Mouse (Mus musculus) naive thymus-derived CD4-positive, alpha-beta T cell, adult 2 months (primary cell): ENCODE results near the gene Nmur2.
A peak's percentile ranks its signal among the peaks of the same experiment; 100 is the strongest.

Experiments used
- DNase-seq: peaks from one replicate; pipeline ENCODE4 v3.0.0-alpha.2; 2011; ENCODE audit warnings: low read depth

Gene Nmur2

GRCm38 (mm10) chr11:56040917-56041316 lies at the start of gene Nmur2:
TSS of gene Nmur2 (minus strand) at chr11:56041010.
- no peak for DNase-seq

GRCm38 (mm10) chr11:56089127-56089689 lies 48.4 kb upstream of the Nmur2 start:
- DNase-seq = no peak

- no peak for DNase-seq
These were observed 31.3 kb upstream of the Nmur2 start for GRCm38 (mm10) chr11:56072131-56072530.

GRCm38 (mm10) chr11:56069658-56070057 lies 28.8 kb upstream of the Nmur2 start:
- no peak for DNase-seq

- no peak for DNase-seq
These were observed 24.3 kb upstream of the Nmur2 start for GRCm38 (mm10) chr11:56065147-56065546.

GRCm38 (mm10) chr11:56064575-56064974 lies 23.8 kb upstream of the Nmur2 start:
- DNase-seq = no peak

- DNase-seq = no peak
These were observed 18.4 kb upstream of the Nmur2 start for GRCm38 (mm10) chr11:56059236-56059635.

- DNase-seq = no peak
These were observed 13.6 kb upstream of the Nmur2 start for GRCm38 (mm10) chr11:56054439-56054838.

GRCm38 (mm10) chr11:56026854-56027253 lies 14.0 kb downstream of the Nmur2 start:
- DNase-seq = no peak

- DNase-seq = no peak
These were observed 14.9 kb downstream of the Nmur2 start for GRCm38 (mm10) chr11:56025746-56026570.

- no peak for DNase-seq
These were observed 27.2 kb downstream of the Nmur2 start for GRCm38 (mm10) chr11:56013510-56014057.

- no peak for DNase-seq
These were observed 28.4 kb downstream of the Nmur2 start for GRCm38 (mm10) chr11:56012396-56012795.

GRCm38 (mm10) chr11:56008277-56008676 lies 32.5 kb downstream of the Nmur2 start:
- no peak for DNase-seq

GRCm38 (mm10) chr11:55992799-55993198 lies 48.0 kb downstream of the Nmur2 start:
- DNase-seq = no peak

GRCm38 (mm10) chr11:55992148-55992547 lies 48.7 kb downstream of the Nmur2 start:
- no peak for DNase-seq

- peak; percentile 1 for DNase-seq
These were observed 49.2 kb downstream of the Nmur2 start for GRCm38 (mm10) chr11:55991505-55992066.

- DNase-seq = no peak
These were observed 56.2 kb downstream of the Nmur2 start for GRCm38 (mm10) chr11:55984643-55985042.

- DNase-seq = no peak
These were observed 59.2 kb downstream of the Nmur2 start for GRCm38 (mm10) chr11:55981656-55982055.

GRCm38 (mm10) chr11:55978146-55978545 lies 62.7 kb downstream of the Nmur2 start:
- no peak for DNase-seq
